Mouse (Mus musculus) olfactory bulb, adult 2 months (tissue): ENCODE data around the gene Lpar1.

ENCODE experiments used
- CTCF ChIP-seq: fragments of 200-500 bp; IDR thresholded peaks from 2 replicates; pipeline ENCODE4 v1.5.1; 2012; ENCODE audit warnings: low read depth, mild to moderate bottlenecking, low read length, moderate library complexity; ENCODE audit not compliant: insufficient read depth
- POLR2A ChIP-seq: fragments of 200-500 bp; IDR thresholded peaks from 2 replicates; pipeline ENCODE4 v1.6.1; 2012; ENCODE audit warnings: mild to moderate bottlenecking, low read depth, low read length, moderate library complexity; ENCODE audit not compliant: insufficient read depth

DNA sequence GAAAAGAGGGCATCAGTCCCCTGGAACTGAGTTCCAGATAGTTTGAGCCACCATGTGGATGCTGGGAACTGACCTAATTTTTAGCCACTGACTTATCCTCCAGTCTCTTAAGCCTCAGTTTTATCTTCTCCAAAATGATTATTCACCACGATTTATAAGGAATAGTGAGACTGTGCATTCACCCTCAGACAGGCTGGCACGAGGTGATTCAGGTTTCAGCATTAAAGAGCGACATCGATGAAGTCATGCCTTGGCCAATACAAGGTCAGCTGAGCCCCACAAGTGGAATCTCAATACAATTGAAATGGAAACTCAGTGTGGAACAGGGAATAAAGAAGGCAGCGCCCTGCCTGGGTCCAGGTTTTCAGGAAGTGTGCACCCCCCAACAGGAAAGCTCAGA, 88.1 kb downstream of the Lpar1 start:
- TF ChIP-seq CTCF (no peak), POLR2A (no peak)
